Mouse (Mus musculus): ENCODE data around the gene C530008M17Rik.

DNA sequence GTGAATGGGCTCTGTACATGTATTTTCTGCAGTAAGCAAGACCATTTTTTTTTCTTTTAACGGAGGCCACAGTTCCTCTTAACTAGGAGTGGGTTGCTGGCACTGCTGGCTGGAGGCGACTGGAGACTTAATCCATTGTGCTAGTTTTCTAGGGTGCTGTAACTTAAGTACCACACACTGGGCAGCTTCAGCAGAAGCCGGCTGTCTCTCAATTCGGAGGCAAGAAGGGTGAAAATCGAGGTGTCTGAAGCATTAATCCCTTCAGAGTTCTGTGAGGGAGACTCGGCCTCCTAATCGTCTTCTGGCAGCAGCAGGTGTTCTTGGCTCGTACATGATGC is 126.8 kb downstream of the C530008M17Rik start:
- TF ChIP-seq POLR2A (IDR thresholded peaks at IDR 0.05; ENCODE audit: borderline replicate concordance, low read depth, low read length): no peak
- TF ChIP-seq CTCF (IDR thresholded peaks at IDR 0.05; ENCODE audit: low read depth, low read length): no peak

All from bone marrow macrophage, adult 2 months (primary cell).